Mouse (Mus musculus) MEL (cell line): ENCODE measurements around the gene Prss35. TPM values are rescaled to one million over a fixed set of nuclear protein-coding genes. Genes with fewer than 3 reads are reported as not detected.

Experiments
- DNase-seq: peaks from one replicate; pipeline ENCODE4 v3.0.0; 2011; ENCODE audit warnings: low read depth, low spot score
- H3K27ac ChIP-seq: 2 replicates; pipeline ENCODE4 v1.5.1; 2012; ENCODE audit warnings: low read depth, mild to moderate bottlenecking, control low read depth, low read length, moderate library complexity; ENCODE audit not compliant: control insufficient read depth
- H3K27me3 ChIP-seq, 2 experiments: fragments of 150-350 bp in 1 of 2; sonication (generic) in 1 of 2; 2 replicates each; pipeline ENCODE4 v1.6.1; 2012; ENCODE audit warnings: low read length in 2 of 2, mild to moderate bottlenecking in 2 of 2, improper control_type of control experiment in 1 of 2, moderate library complexity in 1 of 2; ENCODE audit not compliant: insufficient read depth in 2 of 2, control insufficient read depth in 1 of 2
- H3K36me3 ChIP-seq, 2 experiments: 2 replicates each; pipeline ENCODE4 v1.6.1; 2012 to 2014; ENCODE audit warnings: low read length in 2 of 2, improper control_type of control experiment in 1 of 2, inconsistent platforms in 1 of 2, mild to moderate bottlenecking in 1 of 2; ENCODE audit not compliant: insufficient read depth in 2 of 2, control insufficient read depth in 1 of 2
- H3K4me1 ChIP-seq, 2 experiments: fragments of 150-350 bp in 1 of 2; sonication (generic) in 1 of 2; 2 replicates each; pipeline ENCODE4 v1.6.1; 2012; ENCODE audit warnings: low read length in 2 of 2, improper control_type of control experiment in 1 of 2, mild to moderate bottlenecking in 1 of 2; ENCODE audit not compliant: insufficient read depth in 2 of 2, control insufficient read depth in 1 of 2
- H3K4me3 ChIP-seq, 2 experiments: fragments of 150-350 bp in 1 of 2; sonication (generic) in 1 of 2; 2 replicates each; pipeline ENCODE4 v1.5.1; 2012; ENCODE audit warnings: low read depth in 2 of 2, low read length in 2 of 2, mild to moderate bottlenecking in 2 of 2, moderate library complexity in 2 of 2, control low read depth in 1 of 2, improper control_type of control experiment in 1 of 2; ENCODE audit not compliant: control insufficient read depth in 1 of 2, insufficient read depth in 1 of 2
- H3K79me2 ChIP-seq: 2 replicates; pipeline ENCODE4 v1.6.1; 2012; ENCODE audit warnings: mild to moderate bottlenecking, low read length, moderate library complexity; ENCODE audit not compliant: control insufficient read depth, poor library complexity, insufficient read depth
- H3K9ac ChIP-seq: 2 replicates; pipeline ENCODE4 v1.6.1; 2012; ENCODE audit warnings: low read depth, mild to moderate bottlenecking, control low read depth, low read length, moderate library complexity; ENCODE audit not compliant: control insufficient read depth, poor library complexity, severe bottlenecking
- H3K9me3 ChIP-seq: fragments of 150-350 bp; sonication (generic); replicated peaks from 2 replicates; pipeline ENCODE4 v1.6.1; 2012; ENCODE audit warnings: mild to moderate bottlenecking, low read length, improper control_type of control experiment, moderate library complexity; ENCODE audit not compliant: insufficient read depth
- BHLHE40 ChIP-seq: IDR thresholded peaks from 2 replicates; pipeline ENCODE4 v1.6.1; 2012; ENCODE audit warnings: low read depth, mild to moderate bottlenecking, inconsistent platforms, low read length, improper control_type of control experiment, borderline replicate concordance
- CHD1 ChIP-seq: IDR thresholded peaks from 2 replicates; pipeline ENCODE4 v1.6.1; 2012; ENCODE audit warnings: low read depth, mild to moderate bottlenecking, inconsistent platforms, low read length, improper control_type of control experiment
- CTCF ChIP-seq, 3 experiments: IDR thresholded peaks in 2 of 3; conservative IDR thresholded peaks in 1 of 3; 2 replicates each; pipeline ENCODE4 v1.5.1; 2011 to 2012; ENCODE audit warnings: low read length in 3 of 3, low read depth in 2 of 3, mild to moderate bottlenecking in 2 of 3, improper control_type of control experiment in 1 of 3, inconsistent platforms in 1 of 3, mixed read lengths in 1 of 3, moderate library complexity in 1 of 3; ENCODE audit not compliant: control insufficient read depth in 1 of 3, insufficient read depth in 1 of 3, poor library complexity in 1 of 3, severe bottlenecking in 1 of 3
- E2F4 ChIP-seq: IDR thresholded peaks from 2 replicates; pipeline ENCODE4 v1.6.1; 2011; ENCODE audit warnings: low read depth, low read length, improper control_type of control experiment, borderline replicate concordance
- ETS1 ChIP-seq: IDR thresholded peaks from 2 replicates; pipeline ENCODE4 v1.6.1; 2012; ENCODE audit warnings: low read depth, mild to moderate bottlenecking, inconsistent platforms, low read length, improper control_type of control experiment, moderate library complexity
- GATA1 ChIP-seq: IDR thresholded peaks from 2 replicates; pipeline ENCODE4 v1.6.1; 2011; ENCODE audit warnings: low read depth, low read length, improper control_type of control experiment
- HCFC1 ChIP-seq: IDR thresholded peaks from 2 replicates; pipeline ENCODE4 v1.6.1; 2012; ENCODE audit warnings: low read depth, mild to moderate bottlenecking, inconsistent platforms, low read length, improper control_type of control experiment, moderate library complexity
- JUND ChIP-seq: IDR thresholded peaks from 2 replicates; pipeline ENCODE4 v1.6.1; 2011; ENCODE audit warnings: low read depth, mild to moderate bottlenecking, improper control_type of control experiment, low read length
- MAX ChIP-seq: IDR thresholded peaks from 2 replicates; pipeline ENCODE4 v1.6.1; 2011; ENCODE audit warnings: low read length, improper control_type of control experiment
- MEF2A ChIP-seq: IDR thresholded peaks from 2 replicates; pipeline ENCODE4 v1.6.1; 2014; ENCODE audit warnings: low read depth, mild to moderate bottlenecking, inconsistent platforms, low read length, improper control_type of control experiment; ENCODE audit not compliant: poor library complexity, insufficient replicate concordance, severe bottlenecking; ENCODE audit errors: extremely low read depth
- MXI1 ChIP-seq: IDR thresholded peaks from 2 replicates; pipeline ENCODE4 v1.6.1; 2011; ENCODE audit warnings: mild to moderate bottlenecking, low read depth, low read length, improper control_type of control experiment
- MYB ChIP-seq: IDR thresholded peaks from 2 replicates; pipeline ENCODE4 v1.6.1; 2011; ENCODE audit warnings: mild to moderate bottlenecking, low read depth, low read length, improper control_type of control experiment
- NELFE ChIP-seq: IDR thresholded peaks from 2 replicates; pipeline ENCODE4 v1.6.1; 2011; ENCODE audit warnings: low read depth, low read length, improper control_type of control experiment
- NRF1 ChIP-seq: IDR thresholded peaks from 2 replicates; pipeline ENCODE4 v1.6.1; 2014; ENCODE audit warnings: low read depth, mild to moderate bottlenecking, inconsistent platforms, low read length, improper control_type of control experiment, moderate library complexity; ENCODE audit not compliant: poor library complexity, insufficient read depth, severe bottlenecking
- POLR2A ChIP-seq, 2 experiments: IDR thresholded peaks; 2 replicates each; pipeline ENCODE4 v1.6.1; 2011 to 2012; ENCODE audit warnings: low read length in 2 of 2, mild to moderate bottlenecking in 2 of 2, control low read depth in 1 of 2, improper control_type of control experiment in 1 of 2, low read depth in 1 of 2, moderate library complexity in 1 of 2; ENCODE audit not compliant: control insufficient read depth in 1 of 2, insufficient read depth in 1 of 2, poor library complexity in 1 of 2
- POLR2AphosphoS2 ChIP-seq: IDR thresholded peaks from 2 replicates; pipeline ENCODE4 v1.6.1; 2011; ENCODE audit warnings: low read length, improper control_type of control experiment
- POLR2AphosphoS5 ChIP-seq: IDR thresholded peaks from 2 replicates; pipeline ENCODE4 v1.6.1; 2012; ENCODE audit warnings: low read depth, borderline replicate concordance, mild to moderate bottlenecking, inconsistent platforms, low read length, moderate library complexity, mixed read lengths
- RAD21 ChIP-seq: IDR thresholded peaks from 2 replicates; pipeline ENCODE4 v1.6.1; 2011; ENCODE audit warnings: mild to moderate bottlenecking, low read depth, low read length, improper control_type of control experiment
- SMC3 ChIP-seq: IDR thresholded peaks from 2 replicates; pipeline ENCODE4 v1.6.1; 2011; ENCODE audit warnings: low read depth, low read length, improper control_type of control experiment
- TAL1 ChIP-seq: IDR thresholded peaks from 2 replicates; pipeline ENCODE4 v1.6.1; 2012; ENCODE audit warnings: mild to moderate bottlenecking, inconsistent platforms, low read length, moderate library complexity, mixed read lengths
- TCF12 ChIP-seq: IDR thresholded peaks from 2 replicates; pipeline ENCODE4 v1.6.1; 2014; ENCODE audit warnings: low read depth, mild to moderate bottlenecking, inconsistent platforms, low read length, improper control_type of control experiment, moderate library complexity
- UBTF ChIP-seq: IDR thresholded peaks from 2 replicates; pipeline ENCODE4 v1.6.1; 2012; ENCODE audit warnings: low read depth, mild to moderate bottlenecking, inconsistent platforms, low read length, improper control_type of control experiment, moderate library complexity, borderline replicate concordance; ENCODE audit not compliant: insufficient read depth
- USF1 ChIP-seq: IDR thresholded peaks from 2 replicates; pipeline ENCODE4 v1.6.1; 2014; ENCODE audit warnings: low read depth, mild to moderate bottlenecking, inconsistent platforms, low read length, improper control_type of control experiment, moderate library complexity
- USF2 ChIP-seq, 2 experiments: IDR thresholded peaks; 2 replicates each; pipeline ENCODE4 v1.6.1; 2011 to 2012; ENCODE audit warnings: improper control_type of control experiment in 2 of 2, low read length in 2 of 2, borderline replicate concordance in 1 of 2, inconsistent platforms in 1 of 2, low read depth in 1 of 2, mild to moderate bottlenecking in 1 of 2; ENCODE audit not compliant: insufficient read depth in 1 of 2
- ZC3H11A ChIP-seq: IDR thresholded peaks from 2 replicates; pipeline ENCODE4 v1.6.1; 2012; ENCODE audit warnings: low read depth, mild to moderate bottlenecking, inconsistent platforms, low read length, improper control_type of control experiment
- ZKSCAN1 ChIP-seq: IDR thresholded peaks from 2 replicates; pipeline ENCODE4 v1.6.1; 2012; ENCODE audit warnings: low read depth, mild to moderate bottlenecking, inconsistent platforms, low read length, improper control_type of control experiment, moderate library complexity
- polyA plus RNA-seq, 2 experiments: library from polyadenylated mRNA; stranded (reverse) in 1 of 2; unstranded in 1 of 2; fragments of >175 nt in 1 of 2; fragments of >200 nt in 1 of 2; gene quantifications; 2 replicates each; pipeline versions ENCODE4 v1.2.1 to v1.2.4; 2012; ENCODE audit warnings: low replicate concordance in 2 of 2, low read depth in 1 of 2; ENCODE audit not compliant: insufficient read length in 2 of 2, insufficient read depth in 1 of 2, missing spikeins in 1 of 2
- total RNA-seq: library from RNA; depleted of rRNA; stranded (reverse); fragments of 300-350 nt; gene quantifications from 2 replicates; pipeline ENCODE4 v1.2.3, GENCODE M21; 2012

The Prss35 gene
- total and polyA plus RNA-seq, 3 experiments: not detected

GRCm38 (mm10) chr9:86791927-86792326 is 48.5 kb downstream of the Prss35 start:
- no peak for TF ChIP-seq RAD21
- TF ChIP-seq ETS1: no peak
- TF ChIP-seq TCF12: no peak
- TF ChIP-seq POLR2AphosphoS5: no peak
- TF ChIP-seq USF2 (IDR thresholded peaks at IDR 0.05; ENCODE audit: borderline replicate concordance in 1 of 2, insufficient read depth in 1 of 2, low read depth in 1 of 2, low read length in 2 of 2): no peak
- TF ChIP-seq CHD1: no peak
- no peak for TF ChIP-seq UBTF
- no peak for TF ChIP-seq MEF2A
- TF ChIP-seq BHLHE40: no peak
- no peak for TF ChIP-seq POLR2A (IDR thresholded peaks at IDR 0.05; ENCODE audit: control insufficient read depth in 1 of 2, insufficient read depth in 1 of 2, low read depth in 1 of 2, low read length in 2 of 2, poor library complexity in 1 of 2)
- TF ChIP-seq HCFC1: no peak
- no peak for TF ChIP-seq JUND
- no peak for TF ChIP-seq MYB
- no peak for TF ChIP-seq ZC3H11A
- no peak for TF ChIP-seq E2F4
- no peak for TF ChIP-seq ZKSCAN1
- TF ChIP-seq USF1: no peak
- H3K9ac ChIP-seq: no peak overlapping the region
- no peaks in the 10 kb centered on the region for H3K36me3 ChIP-seq
- H3K27me3 ChIP-seq: peaks cover 0 to 5% of the 10 kb centered on the region in 2 experiments; a peak in 2 of 4 replicates
- no peaks in the 10 kb centered on the region for H3K9me3 ChIP-seq
- H3K4me3 ChIP-seq: no peak overlapping the region
- H3K4me1 ChIP-seq: no peaks in the 10 kb centered on the region
- DNase-seq: no peak
- H3K27ac ChIP-seq: no peak overlapping the region
- no peaks in the 10 kb centered on the region for H3K79me2 ChIP-seq

- no peaks in the 10 kb centered on the region for H3K36me3 ChIP-seq
- H3K4me3 ChIP-seq: no peak overlapping the region
- no peaks in the 10 kb centered on the region for H3K4me1 ChIP-seq
- H3K9me3 ChIP-seq: no peaks in the 10 kb centered on the region
- H3K9ac ChIP-seq: no peak overlapping the region
- TF ChIP-seq TAL1 (no peak), GATA1 (no peak), NELFE (no peak), POLR2AphosphoS2 (no peak), MYB (no peak), NRF1 (no peak), MXI1 (no peak), POLR2A (IDR thresholded peaks at IDR 0.05; ENCODE audit: control insufficient read depth in 1 of 2, insufficient read depth in 1 of 2, low read depth in 1 of 2, low read length in 2 of 2, poor library complexity in 1 of 2) (no peak), MAX (no peak), UBTF (no peak), SMC3 (no peak), CTCF (IDR thresholded peaks at IDR 0.05 in 2 of 3, conservative IDR thresholded peaks at IDR 0.05 in 1 of 3; ENCODE audit: control insufficient read depth in 1 of 3, insufficient read depth in 1 of 3, low read depth in 2 of 3, low read length in 3 of 3, poor library complexity in 1 of 3, severe bottlenecking in 1 of 3) (no peak)
- no peak overlapping the region for H3K27ac ChIP-seq
- peaks cover 0 to 3% of the 10 kb centered on the region in 2 experiments; a peak in 2 of 4 replicates for H3K27me3 ChIP-seq
- H3K79me2 ChIP-seq: no peaks in the 10 kb centered on the region
- no peak for DNase-seq
These were observed 51.8 kb downstream of the Prss35 start for GRCm38 (mm10) chr9:86795236-86795635.
